ENCODE assay signal across 19 mouse cellular contexts in genomic region chr7:78542468-78542867, GRCm38 (mm10).
DNase-seq lines count a peak whose midpoint lies in the region; ATAC-seq lines count a peak whose summit lies in the region.
"Had no signal": no experiment of that assay in that cellular context is flagged by ENCODE, and none has a peak within 500 bp of the region (broad histone marks: within the 10 kb centered on the region; RNA-seq: fewer than 3 reads in every experiment).

No protein-coding gene starts in this region.

- peaks cover 27% of the 10 kb centered on the region for H3K4me1 ChIP-seq in hindbrain, embryonic 15.5 days (replicated peaks)
- no peaks in the 10 kb centered on the region for H3K4me1 ChIP-seq in hindbrain, embryonic 11.5 days (replicated peaks; ENCODE audit: control insufficient read depth, insufficient read depth, low read length)
- H3K4me1 ChIP-seq: embryonic facial prominence, embryonic 15.5 days; heart, embryonic 13.5 days; liver, embryonic 12.5 days had no signal

- 0 out of 2 replicates have a peak overlapping the region, but pooled peaks have one; percentile 8 for H3K27ac ChIP-seq in hindbrain, embryonic 15.5 days (replicated peaks)
- H3K27ac ChIP-seq in hindbrain, embryonic 11.5 days (ENCODE audit: low read depth, low read length) = no peak overlapping the region
- H3K27ac ChIP-seq: embryonic facial prominence, embryonic 15.5 days; gastrocnemius, adult 2 months; heart, embryonic 13.5 days; kidney, postnatal 0 days; liver, embryonic 12.5 days had no signal

- H3K9me3 ChIP-seq in hindbrain, embryonic 15.5 days = no peaks in the 10 kb centered on the region
- H3K9me3 ChIP-seq in hindbrain, embryonic 11.5 days (ENCODE audit: control insufficient read depth, low read length) = no peaks in the 10 kb centered on the region
- H3K9me3 ChIP-seq: embryonic facial prominence, embryonic 15.5 days; heart, embryonic 13.5 days had no signal

- H3K36me3 ChIP-seq in hindbrain, embryonic 15.5 days = no peaks in the 10 kb centered on the region
- no peaks in the 10 kb centered on the region; the same call in 1 of the 2 replicates for H3K36me3 ChIP-seq in hindbrain, embryonic 11.5 days (ENCODE audit: control insufficient read depth, insufficient read depth, low read length)
- H3K36me3 ChIP-seq: embryonic facial prominence, embryonic 15.5 days; heart, embryonic 13.5 days; liver, embryonic 12.5 days had no signal

- no peak overlapping the region for H3K4me2 ChIP-seq in hindbrain, embryonic 15.5 days
- H3K4me2 ChIP-seq in hindbrain, embryonic 11.5 days (replicated peaks; ENCODE audit: low read depth, low read length) = no peak overlapping the region
- H3K4me2 ChIP-seq: embryonic facial prominence, embryonic 15.5 days; heart, embryonic 13.5 days; liver, embryonic 12.5 days; lung, embryonic 14.5 days had no signal

- 59% methylated on average over 4 of the region's 4 CpGs for WGBS in hindbrain, embryonic 15.5 days
- 78% methylated on average over 4 of the region's 4 CpGs for WGBS in hindbrain, embryonic 11.5 days

- H3K4me3 ChIP-seq in hindbrain, embryonic 15.5 days = no peak overlapping the region
- H3K4me3 ChIP-seq in hindbrain, embryonic 11.5 days (ENCODE audit: low read depth, low read length) = no peak overlapping the region
- H3K4me3 ChIP-seq: embryonic facial prominence, embryonic 15.5 days; gastrocnemius, adult 2 months; heart, embryonic 13.5 days; liver, embryonic 12.5 days had no signal

- ATAC-seq in hindbrain, embryonic 15.5 days (ENCODE audit: low FRiP score, low read depth) = 0 out of 2 replicates have a peak, but pooled peaks have one; percentile 23
- no peak for ATAC-seq in hindbrain, embryonic 11.5 days (ENCODE audit: low FRiP score)
- ATAC-seq: intestine, embryonic 16.5 days; liver, embryonic 12.5 days had no signal

- H3K9ac ChIP-seq in hindbrain, embryonic 15.5 days = no peak overlapping the region
- H3K9ac ChIP-seq in hindbrain, embryonic 11.5 days (ENCODE audit: low read depth, low read length) = no peak overlapping the region
- H3K9ac ChIP-seq: embryonic facial prominence, embryonic 15.5 days; heart, embryonic 13.5 days; liver, embryonic 12.5 days; lung, embryonic 14.5 days had no signal

- peak; percentile 57 for DNase-seq in cerebellum, adult 9-10 months
- DNase-seq in cerebellum, adult 11 months = no peak
- no peak for DNase-seq in hindbrain, embryonic 11.5 days (ENCODE audit: low spot score)
- DNase-seq in MN1 (ENCODE audit: low spot score) = peak; percentile 57
- DNase-seq in cerebellum, postnatal 25 days = peak; percentile 42 to 51
- DNase-seq in urinary bladder, postnatal 4 days (ENCODE audit: low spot score in 2 of 2) = no peak
- DNase-seq in embryo, embryonic 9.5 days (ENCODE audit: extremely low spot score) = no peak
- DNase-seq: adrenal gland, adult 8-10 months; gastrocnemius, adult 2 months; heart, postnatal 36 days; lung, embryonic 14.5 days; right cerebral cortex, adult 18-20 months; thymus, adult 2 months had no signal

- no peaks in the 10 kb centered on the region for H3K27me3 ChIP-seq in hindbrain, embryonic 15.5 days
- H3K27me3 ChIP-seq in hindbrain, embryonic 11.5 days (ENCODE audit: control insufficient read depth, insufficient read depth, low read length) = no peaks in the 10 kb centered on the region
- H3K27me3 ChIP-seq: embryonic facial prominence, embryonic 15.5 days; heart, embryonic 13.5 days; liver, embryonic 12.5 days had no signal

Comparison
In these comparisons a context has a peak if more than half of its experiments do, and no peak if none do; other contexts are left out.
1. DNase-seq: peak in cerebellum, adult 9-10 months (single experiment), MN1 (single experiment) and cerebellum, postnatal 25 days (2 of 2); none in cerebellum, adult 11 months (single experiment), hindbrain, embryonic 11.5 days (single experiment), urinary bladder, postnatal 4 days (0 of 2) and embryo, embryonic 9.5 days (single experiment).